Mouse (Mus musculus): ENCODE measurements around the gene Lrrc4.

GRCm38 (mm10) chr6:28618751-28619153 is 212.8 kb downstream of the Lrrc4 start:
- TF ChIP-seq CTCF (IDR thresholded peaks at IDR 0.05; ENCODE audit: borderline replicate concordance, insufficient read depth, low read depth, low read length) (no peak), POLR2A (IDR thresholded peaks at IDR 0.05; ENCODE audit: borderline replicate concordance, insufficient read depth, low read length) (no peak)

All from cerebellum, adult 2 months (tissue).